Mouse (Mus musculus): ENCODE results near the gene Tex36. TPM values are rescaled to one million over a fixed set of nuclear protein-coding genes. Genes with fewer than 3 reads are reported as not detected.

Gene Tex36
- polyA plus RNA-seq, 1 experiment from 2014 or later, result not detected

GRCm38 (mm10) chr7:133604427-133605081 lies 2.6 kb upstream of the Tex36 start:
- Histone ChIP-seq H3K4me2 (replicated peaks) (no peak overlapping the region), H3K27me3 (ENCODE audit: control insufficient read depth, insufficient read depth, low read length) (no peaks in the 10 kb centered on the region), H3K4me1 (replicated peaks; ENCODE audit: control insufficient read depth, insufficient read depth, low read length) (peaks cover 26% of the 10 kb centered on the region), H3K4me3 (replicated peaks; ENCODE audit: low read length) (no peak overlapping the region), H3K36me3 (replicated peaks; ENCODE audit: control insufficient read depth, insufficient read depth) (no peaks in the 10 kb centered on the region), H3K9me3 (ENCODE audit: control insufficient read depth, low read length) (no peaks in the 10 kb centered on the region), H3K27ac (no peak overlapping the region), H3K9ac (no peak overlapping the region)
- ATAC-seq (ENCODE audit: low FRiP score) (no peak), DNase-seq (ENCODE audit: low spot score) (no peak)
- WGBS, result 88% methylated on average over 13 of the region's 13 CpGs

- Histone ChIP-seq H3K36me3 (replicated peaks; ENCODE audit: control insufficient read depth, insufficient read depth) (no peaks in the 10 kb centered on the region), H3K27me3 (ENCODE audit: control insufficient read depth, insufficient read depth, low read length) (no peaks in the 10 kb centered on the region), H3K9ac (no peak overlapping the region), H3K9me3 (ENCODE audit: control insufficient read depth, low read length) (no peaks in the 10 kb centered on the region), H3K4me1 (replicated peaks; ENCODE audit: control insufficient read depth, insufficient read depth, low read length) (peaks cover 12% of the 10 kb centered on the region), H3K4me3 (replicated peaks; ENCODE audit: low read length) (no peak overlapping the region), H3K4me2 (replicated peaks) (no peak overlapping the region), H3K27ac (no peak overlapping the region)
- ATAC-seq (ENCODE audit: low FRiP score), result no peak
- no peak for DNase-seq (ENCODE audit: low spot score)
- 79% methylated on average over 2 of the region's 2 CpGs for WGBS
These were observed 1.2 kb upstream of the Tex36 start for GRCm38 (mm10) chr7:133603156-133603555.

GRCm38 (mm10) chr7:133600558-133600957 lies 1.4 kb downstream of the Tex36 start:
- H3K4me3 ChIP-seq (replicated peaks; ENCODE audit: low read length), result no peak overlapping the region
- no peak overlapping the region for H3K27ac ChIP-seq
- no peaks in the 10 kb centered on the region for H3K27me3 ChIP-seq (ENCODE audit: control insufficient read depth, insufficient read depth, low read length)
- H3K4me2 ChIP-seq (replicated peaks), result no peak overlapping the region
- no peaks in the 10 kb centered on the region for H3K36me3 ChIP-seq (replicated peaks; ENCODE audit: control insufficient read depth, insufficient read depth)
- ATAC-seq (ENCODE audit: low FRiP score), result no peak
- no peak for DNase-seq (ENCODE audit: low spot score)
- 42% methylated on average over 1 of the region's 1 CpGs for WGBS
- no peaks in the 10 kb centered on the region for H3K4me1 ChIP-seq (replicated peaks; ENCODE audit: control insufficient read depth, insufficient read depth, low read length)
- H3K9me3 ChIP-seq (ENCODE audit: control insufficient read depth, low read length), result no peaks in the 10 kb centered on the region
- no peak overlapping the region for H3K9ac ChIP-seq

GRCm38 (mm10) chr7:133591750-133592149 lies 10.2 kb downstream of the Tex36 start:
- no peaks in the 10 kb centered on the region for H3K4me1 ChIP-seq (replicated peaks; ENCODE audit: control insufficient read depth, insufficient read depth, low read length)
- WGBS, result 88% methylated on average over 1 of the region's 1 CpGs

GRCm38 (mm10) chr7:133583216-133583615 lies 18.7 kb downstream of the Tex36 start:
- H3K4me1 ChIP-seq (replicated peaks; ENCODE audit: control insufficient read depth, insufficient read depth, low read length), result no peaks in the 10 kb centered on the region
- DNase-seq (ENCODE audit: low spot score) (no peak), ATAC-seq (ENCODE audit: low FRiP score) (no peak)
- no peaks in the 10 kb centered on the region for H3K9me3 ChIP-seq (ENCODE audit: control insufficient read depth, low read length)
- no peaks in the 10 kb centered on the region for H3K27me3 ChIP-seq (ENCODE audit: control insufficient read depth, insufficient read depth, low read length)
- H3K4me2 ChIP-seq (replicated peaks), result no peak overlapping the region
- no peaks in the 10 kb centered on the region for H3K36me3 ChIP-seq (replicated peaks; ENCODE audit: control insufficient read depth, insufficient read depth)
- 94% methylated on average over 6 of the region's 6 CpGs for WGBS
- H3K9ac ChIP-seq, result no peak overlapping the region
- no peak overlapping the region for H3K27ac ChIP-seq
- no peak overlapping the region for H3K4me3 ChIP-seq (replicated peaks; ENCODE audit: low read length)

More at GRCm38 (mm10) chr7:133591750-133592149, 10.2 kb downstream of the Tex36 start:
- Histone ChIP-seq H3K9me3 (ENCODE audit: control insufficient read depth, low read length) (no peaks in the 10 kb centered on the region), H3K27me3 (ENCODE audit: control insufficient read depth, insufficient read depth, low read length) (no peaks in the 10 kb centered on the region), H3K27ac (no peak overlapping the region), H3K36me3 (replicated peaks; ENCODE audit: control insufficient read depth, insufficient read depth) (no peaks in the 10 kb centered on the region), H3K4me2 (replicated peaks) (no peak overlapping the region), H3K4me3 (replicated peaks; ENCODE audit: low read length) (no peak overlapping the region), H3K9ac (no peak overlapping the region)
- ATAC-seq (ENCODE audit: low FRiP score) (no peak), DNase-seq (ENCODE audit: low spot score) (no peak)

GRCm38 (mm10) chr7:133580296-133580640 lies 21.7 kb downstream of the Tex36 start:
- no peaks in the 10 kb centered on the region for H3K36me3 ChIP-seq (replicated peaks; ENCODE audit: control insufficient read depth, insufficient read depth)
- no peak overlapping the region for H3K4me2 ChIP-seq (replicated peaks)
- H3K27ac ChIP-seq, result no peak overlapping the region
- no peak overlapping the region for H3K4me3 ChIP-seq (replicated peaks; ENCODE audit: low read length)
- H3K27me3 ChIP-seq (ENCODE audit: control insufficient read depth, insufficient read depth, low read length), result no peaks in the 10 kb centered on the region
- no peak for DNase-seq (ENCODE audit: low spot score)
- H3K4me1 ChIP-seq (replicated peaks; ENCODE audit: control insufficient read depth, insufficient read depth, low read length), result no peaks in the 10 kb centered on the region
- no peak for ATAC-seq (ENCODE audit: low FRiP score)
- 84% methylated on average over 4 of the region's 4 CpGs for WGBS
- no peak overlapping the region for H3K9ac ChIP-seq
- no peaks in the 10 kb centered on the region for H3K9me3 ChIP-seq (ENCODE audit: control insufficient read depth, low read length)

- Histone ChIP-seq H3K9me3 (ENCODE audit: control insufficient read depth, low read length) (no peaks in the 10 kb centered on the region), H3K4me2 (replicated peaks) (no peak overlapping the region), H3K36me3 (replicated peaks; ENCODE audit: control insufficient read depth, insufficient read depth) (no peaks in the 10 kb centered on the region), H3K9ac (no peak overlapping the region), H3K27me3 (ENCODE audit: control insufficient read depth, insufficient read depth, low read length) (no peaks in the 10 kb centered on the region), H3K4me1 (replicated peaks; ENCODE audit: control insufficient read depth, insufficient read depth, low read length) (no peaks in the 10 kb centered on the region), H3K4me3 (replicated peaks; ENCODE audit: low read length) (no peak overlapping the region), H3K27ac (no peak overlapping the region)
- no peak for ATAC-seq (ENCODE audit: low FRiP score)
- DNase-seq (ENCODE audit: low spot score), result no peak
- WGBS, result 80% methylated on average over 20 of the region's 20 CpGs
These were observed 22.3 kb downstream of the Tex36 start for GRCm38 (mm10) chr7:133579491-133580295.

GRCm38 (mm10) chr7:133576825-133577224 lies 25.1 kb downstream of the Tex36 start:
- H3K27me3 ChIP-seq (ENCODE audit: control insufficient read depth, insufficient read depth, low read length), result no peaks in the 10 kb centered on the region
- no peaks in the 10 kb centered on the region for H3K9me3 ChIP-seq (ENCODE audit: control insufficient read depth, low read length)
- no peak overlapping the region for H3K27ac ChIP-seq
- H3K4me3 ChIP-seq (replicated peaks; ENCODE audit: low read length), result no peak overlapping the region
- ATAC-seq (ENCODE audit: low FRiP score), result no peak
- no peaks in the 10 kb centered on the region for H3K36me3 ChIP-seq (replicated peaks; ENCODE audit: control insufficient read depth, insufficient read depth)
- H3K4me1 ChIP-seq (replicated peaks; ENCODE audit: control insufficient read depth, insufficient read depth, low read length), result no peaks in the 10 kb centered on the region
- 45% methylated on average over 4 of the region's 4 CpGs for WGBS
- no peak overlapping the region for H3K4me2 ChIP-seq (replicated peaks)
- no peak for DNase-seq (ENCODE audit: low spot score)
- no peak overlapping the region for H3K9ac ChIP-seq

GRCm38 (mm10) chr7:133576281-133576680 lies 25.7 kb downstream of the Tex36 start:
- Histone ChIP-seq H3K36me3 (replicated peaks; ENCODE audit: control insufficient read depth, insufficient read depth) (no peaks in the 10 kb centered on the region), H3K9me3 (ENCODE audit: control insufficient read depth, low read length) (no peaks in the 10 kb centered on the region), H3K4me1 (replicated peaks; ENCODE audit: control insufficient read depth, insufficient read depth, low read length) (no peaks in the 10 kb centered on the region), H3K27ac (no peak overlapping the region), H3K9ac (no peak overlapping the region), H3K4me2 (replicated peaks) (no peak overlapping the region), H3K27me3 (ENCODE audit: control insufficient read depth, insufficient read depth, low read length) (no peaks in the 10 kb centered on the region), H3K4me3 (replicated peaks; ENCODE audit: low read length) (no peak overlapping the region)
- DNase-seq (ENCODE audit: low spot score) (no peak), ATAC-seq (ENCODE audit: low FRiP score) (no peak)
- WGBS, result 62% methylated on average over 6 of the region's 6 CpGs

Measured in hindbrain, embryonic 14.5 days (tissue).